Mouse (Mus musculus): ENCODE results near the gene Zfp961.

- TF ChIP-seq CTCF (conservative IDR thresholded peaks at IDR 0.05; ENCODE audit: low read length): no peak
- TF ChIP-seq POU5F1 (IDR thresholded peaks at IDR 0.05; ENCODE audit: borderline replicate concordance, low read length): no peak
These were observed 52.1 kb downstream of the Zfp961 start for GRCm38 (mm10) chr8:72002942-72003341.

Data from E14TG2a.4 (cell line).